Mouse (Mus musculus) liver, embryonic 11.5 days (tissue): Measurements from ENCODE around the gene Pilrb2. TPM values are rescaled to one million over a fixed set of nuclear protein-coding genes. Genes with fewer than 3 reads are reported as not detected.
A peak's percentile ranks its signal among the peaks of the same experiment; 100 is the strongest.
"Not testable (repeated sequence)": the region's sequence is repeated elsewhere in the genome, so short reads cannot be mapped to it uniquely, and the experiment has no call there.

Source experiments
- ATAC-seq: fragments of 200-750 bp; cut with Nextera tagmentation; replicated peaks from 2 replicates; pipeline ENCODE4 v1.8.0; 2017; ENCODE audit warnings: moderate number of reproducible peaks, mild to moderate bottlenecking, moderate TSS enrichment, moderate library complexity; ENCODE audit not compliant: low FRiP score
- DNase-seq: peaks from one replicate; pipeline ENCODE4 v3.0.0-alpha.2; 2017; ENCODE audit warnings: low spot score
- H3K27ac ChIP-seq: fragments of 300-500 bp; sonication (generic); 2 replicates; pipeline ENCODE4 v1.5.1; 2014; ENCODE audit warnings: mild to moderate bottlenecking, low read depth, low read length, control low read depth
- H3K27me3 ChIP-seq: fragments of 300-500 bp; sonication (generic); replicated peaks from 2 replicates; pipeline ENCODE4 v1.6.1; 2014; ENCODE audit warnings: low read length, mixed read lengths; ENCODE audit not compliant: control insufficient read depth, insufficient read depth
- H3K36me3 ChIP-seq: fragments of 300-500 bp; sonication (generic); 2 replicates; pipeline ENCODE4 v1.6.1; 2014; ENCODE audit warnings: mild to moderate bottlenecking, low read length, moderate library complexity, mixed read lengths; ENCODE audit not compliant: control insufficient read depth, insufficient read depth
- H3K4me1 ChIP-seq: fragments of 300-500 bp; sonication (generic); replicated peaks from 2 replicates; pipeline ENCODE4 v1.6.1; 2014; ENCODE audit warnings: low read length, mixed read lengths; ENCODE audit not compliant: control insufficient read depth, insufficient read depth
- H3K4me2 ChIP-seq: fragments of 300-500 bp; sonication (generic); 2 replicates; pipeline ENCODE4 v1.6.1; 2014; ENCODE audit warnings: mild to moderate bottlenecking, control low read depth, moderate library complexity
- H3K4me3 ChIP-seq: fragments of 300-500 bp; sonication (generic); 2 replicates; pipeline ENCODE4 v1.5.1; 2014; ENCODE audit warnings: low read depth, low read length, control low read depth
- H3K9ac ChIP-seq: fragments of 300-500 bp; sonication (generic); 2 replicates; pipeline ENCODE4 v1.6.1; 2014; ENCODE audit warnings: low read depth, low read length, control low read depth
- H3K9me3 ChIP-seq: fragments of 300-500 bp; sonication (generic); 2 replicates; pipeline ENCODE4 v1.6.1; 2016; ENCODE audit warnings: low read length, inconsistent platforms, mixed read lengths; ENCODE audit not compliant: control insufficient read depth
- WGBS: fragments of 180-500 bp; shearing (Covaris S2); extraction: QIAGEN DNeasy Blood & Tissue Kit; methylation state at CpG from one replicate; pipeline ENCODE4 v1.1.7; 2014; 5-methylcytosine and 5-hydroxymethylcytosine counted together
- polyA plus RNA-seq: library from polyadenylated mRNA; unstranded; fragments of >200 nt; fragmentation: Nextera tagmentation; extraction: Ambion mirVana; gene quantifications from 2 replicates; pipeline ENCODE4 v1.2.1, GENCODE M21; 2014

Pilrb2 gene
- polyA plus RNA-seq, 1 experiment from 2014 or later: 2.1 TPM

- Histone ChIP-seq H3K36me3 (no peaks in the 10 kb centered on the region), H3K4me3 (no peak overlapping the region), H3K4me2 (no peak overlapping the region), H3K4me1 (no peaks in the 10 kb centered on the region), H3K27ac (no peak overlapping the region), H3K9ac (no peak overlapping the region), H3K27me3 (no peaks in the 10 kb centered on the region), H3K9me3 (no peaks in the 10 kb centered on the region)
- DNase-seq (no peak), ATAC-seq (no peak)
- 41% methylated on average over 4 of the region's 4 CpGs for WGBS
Observed at GRCm38 (mm10) chr5:137882922-137883321, 11.3 kb upstream of the Pilrb2 start.

- H3K4me1 ChIP-seq: no peaks in the 10 kb centered on the region
- H3K36me3 ChIP-seq: no peaks in the 10 kb centered on the region
- H3K4me2 ChIP-seq: no peak overlapping the region
- DNase-seq (no peak), ATAC-seq (no peak)
- H3K4me3 ChIP-seq: no peak overlapping the region
- no peak overlapping the region for H3K27ac ChIP-seq
- 39% methylated on average over 2 of the region's 2 CpGs for WGBS
- H3K9me3 ChIP-seq: no peaks in the 10 kb centered on the region
- H3K27me3 ChIP-seq: no peaks in the 10 kb centered on the region
- H3K9ac ChIP-seq: no peak overlapping the region
Observed at GRCm38 (mm10) chr5:137877860-137878259, 6.2 kb upstream of the Pilrb2 start.

- no peaks in the 10 kb centered on the region for H3K4me1 ChIP-seq
- DNase-seq (peak; percentile 14), ATAC-seq (no peak)
- no peak overlapping the region for H3K27ac ChIP-seq
- H3K9me3 ChIP-seq: no peaks in the 10 kb centered on the region
- H3K36me3 ChIP-seq: no peaks in the 10 kb centered on the region
- H3K27me3 ChIP-seq: no peaks in the 10 kb centered on the region
- no peak overlapping the region for H3K4me2 ChIP-seq
- H3K4me3 ChIP-seq: no peak overlapping the region
- no peak overlapping the region for H3K9ac ChIP-seq
- 61% methylated on average over 2 of the region's 2 CpGs for WGBS
Observed at GRCm38 (mm10) chr5:137875054-137875453, 3.4 kb upstream of the Pilrb2 start.

GRCm38 (mm10) chr5:137872381-137872702 is 727 bp upstream of the Pilrb2 start:
- not testable (repeated sequence) for H3K27ac ChIP-seq, ATAC-seq, H3K4me1 ChIP-seq, H3K4me3 ChIP-seq, H3K9me3 ChIP-seq, H3K9ac ChIP-seq, DNase-seq, H3K4me2 ChIP-seq, H3K27me3 ChIP-seq, H3K36me3 ChIP-seq
- WGBS: 25% methylated on average over 1 of the region's 1 CpGs

DNA sequence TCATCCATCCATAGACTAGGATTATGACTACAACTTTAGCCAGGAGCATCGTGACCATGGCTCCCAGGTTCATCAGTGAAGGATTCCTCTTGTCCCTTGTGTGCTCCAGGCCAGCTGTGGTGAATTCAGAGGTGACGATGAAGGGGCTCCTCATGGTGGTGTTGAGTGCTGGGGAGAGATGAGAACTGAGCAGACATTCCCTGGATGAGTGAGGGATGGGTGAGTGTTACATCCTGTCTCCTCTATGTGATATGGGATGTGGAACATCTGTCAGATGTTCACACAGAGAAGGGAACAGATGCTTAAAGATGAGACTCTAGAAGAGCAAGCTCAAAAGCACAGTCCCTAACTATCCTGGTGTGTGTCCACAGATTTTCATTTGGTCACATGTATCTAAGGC is 3.0 kb downstream of the Pilrb2 start:
- not testable (repeated sequence) for H3K4me1 ChIP-seq, H3K9me3 ChIP-seq, H3K27me3 ChIP-seq, ATAC-seq, H3K36me3 ChIP-seq, H3K4me2 ChIP-seq, H3K9ac ChIP-seq, H3K27ac ChIP-seq, DNase-seq, H3K4me3 ChIP-seq
- 80% methylated on average over 2 of the region's 2 CpGs for WGBS

DNA sequence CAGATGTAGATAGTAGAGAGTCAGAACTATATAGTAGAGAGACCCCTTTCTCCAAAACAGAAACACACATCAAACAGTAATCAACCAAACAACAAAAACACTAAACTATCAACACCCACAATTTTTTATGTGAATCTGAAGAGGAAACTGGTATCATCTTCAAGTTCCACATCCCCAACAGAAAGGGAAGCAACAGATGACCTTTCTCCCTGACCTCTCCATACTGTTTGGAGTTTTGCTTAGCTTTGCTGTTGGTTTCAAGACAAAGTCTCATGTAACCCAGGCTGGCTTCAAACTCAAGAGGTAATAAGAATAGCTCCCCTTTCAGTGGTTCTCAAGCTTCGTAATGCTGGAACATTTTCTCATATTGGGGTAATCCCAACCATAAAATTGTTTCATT is 7.6 kb downstream of the Pilrb2 start:
- H3K4me3 ChIP-seq, H3K27me3 ChIP-seq, H3K27ac ChIP-seq, H3K9ac ChIP-seq, ATAC-seq, H3K9me3 ChIP-seq, H3K4me2 ChIP-seq, H3K36me3 ChIP-seq, H3K4me1 ChIP-seq, DNase-seq: not testable (repeated sequence)
- WGBS: 79% methylated on average over 1 of the region's 1 CpGs

GRCm38 (mm10) chr5:137857960-137858710 is 13.5 kb downstream of the Pilrb2 start, which contains the start of gene Pilrb1:
TSS of gene Pilrb1 (minus strand) at chr5:137858106.
- not testable (repeated sequence) for H3K4me2 ChIP-seq, H3K9me3 ChIP-seq, ATAC-seq, H3K27me3 ChIP-seq, H3K4me1 ChIP-seq, H3K36me3 ChIP-seq, H3K4me3 ChIP-seq, H3K9ac ChIP-seq, H3K27ac ChIP-seq
- 24% methylated on average over 2 of the region's 2 CpGs for WGBS
- DNase-seq: peak; percentile 28

DNA sequence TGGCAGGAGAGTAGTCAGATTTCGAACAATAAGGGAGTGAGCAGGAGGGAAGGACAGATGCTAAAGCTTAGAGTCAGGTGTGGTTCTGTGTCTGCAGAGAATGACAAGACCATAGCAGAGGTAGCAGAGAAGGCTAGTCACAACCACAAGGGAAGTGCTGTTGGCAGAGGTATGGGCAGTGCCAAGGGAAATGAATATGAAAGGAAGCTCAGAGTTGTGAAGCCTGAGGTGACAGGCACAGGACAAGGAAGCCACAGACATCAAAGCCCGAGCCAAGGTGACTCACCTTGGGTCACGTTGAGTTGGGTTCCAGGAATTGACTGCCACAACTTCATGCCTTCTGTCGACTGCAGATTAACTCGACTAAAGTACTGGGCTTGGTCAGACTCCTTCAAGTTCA is 14.7 kb downstream of the Pilrb2 start:
- not testable (repeated sequence) for DNase-seq, H3K4me1 ChIP-seq, H3K36me3 ChIP-seq, ATAC-seq, H3K4me2 ChIP-seq, H3K9ac ChIP-seq, H3K4me3 ChIP-seq, H3K27ac ChIP-seq, H3K27me3 ChIP-seq, H3K9me3 ChIP-seq
- 41% methylated on average over 4 of the region's 5 CpGs for WGBS

GRCm38 (mm10) chr5:137854907-137855306 is 16.7 kb downstream of the Pilrb2 start:
- H3K9me3 ChIP-seq: not testable (repeated sequence)

More at GRCm38 (mm10) chr5:137854907-137855306, 16.7 kb downstream of the Pilrb2 start:
- not testable (repeated sequence) for H3K36me3 ChIP-seq, H3K4me2 ChIP-seq, H3K27ac ChIP-seq, H3K4me1 ChIP-seq, ATAC-seq, DNase-seq, H3K4me3 ChIP-seq, H3K9ac ChIP-seq, H3K27me3 ChIP-seq
- WGBS: 75% methylated on average over 3 of the region's 3 CpGs
